Mouse (Mus musculus) Muller cell, postnatal 12 days (primary cell): ENCODE data around the gene Faim2.
A peak's percentile ranks its signal among the peaks of the same experiment; 100 is the strongest.

ENCODE experiments used
- DNase-seq: peaks from one replicate; pipeline ENCODE4 v3.0.0-alpha.2; 2015; ENCODE audit errors: inconsistent ontology term

Gene Faim2

GRCm38 (mm10) chr15:99509840-99510239, 18.1 kb downstream of the Faim2 start:
- DNase-seq: no peak

DNA sequence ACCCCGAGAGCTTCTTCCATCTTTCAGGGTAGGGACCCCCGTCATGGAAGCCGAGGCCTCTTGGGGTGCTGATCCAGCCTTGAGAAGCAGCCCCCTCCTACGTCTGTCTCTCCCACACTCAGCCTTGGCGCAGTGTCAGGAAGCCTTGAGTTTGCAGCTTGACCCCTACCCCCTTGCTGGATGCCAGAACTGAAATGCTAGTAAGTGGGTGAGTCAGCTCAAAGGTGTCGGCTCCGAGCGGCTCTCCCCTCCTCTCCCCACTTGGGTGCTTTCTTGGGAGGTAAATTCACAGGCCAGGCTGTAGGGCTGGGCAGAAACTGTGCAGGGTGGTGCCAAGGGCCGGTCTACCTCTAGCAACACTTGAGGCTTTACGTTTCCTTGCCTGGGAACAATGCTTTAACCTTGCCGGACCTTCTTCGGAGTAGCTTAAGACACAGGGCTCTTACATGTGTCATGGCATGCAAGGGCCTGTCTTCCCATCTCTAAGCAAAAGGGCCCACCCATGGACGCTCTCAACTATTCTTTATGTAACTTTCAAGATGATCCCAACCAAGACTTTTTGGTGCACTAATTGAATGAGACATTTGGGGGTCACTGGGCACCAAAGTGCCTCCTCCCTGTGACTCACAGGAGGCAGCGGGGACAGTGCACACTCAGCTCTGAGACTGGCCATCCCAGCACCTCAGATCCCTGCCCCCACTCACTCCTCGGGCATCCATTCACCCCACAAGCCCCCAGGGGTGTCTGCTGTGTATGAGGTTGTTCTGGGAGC, 22.5 kb downstream of the Faim2 start:
- peak; percentile 61 for DNase-seq

GRCm38 (mm10) chr15:99503256-99503655, 24.7 kb downstream of the Faim2 start:
- DNase-seq: no peak

- DNase-seq: no peak
Observed at GRCm38 (mm10) chr15:99502311-99502831, 25.6 kb downstream of the Faim2 start.

DNA sequence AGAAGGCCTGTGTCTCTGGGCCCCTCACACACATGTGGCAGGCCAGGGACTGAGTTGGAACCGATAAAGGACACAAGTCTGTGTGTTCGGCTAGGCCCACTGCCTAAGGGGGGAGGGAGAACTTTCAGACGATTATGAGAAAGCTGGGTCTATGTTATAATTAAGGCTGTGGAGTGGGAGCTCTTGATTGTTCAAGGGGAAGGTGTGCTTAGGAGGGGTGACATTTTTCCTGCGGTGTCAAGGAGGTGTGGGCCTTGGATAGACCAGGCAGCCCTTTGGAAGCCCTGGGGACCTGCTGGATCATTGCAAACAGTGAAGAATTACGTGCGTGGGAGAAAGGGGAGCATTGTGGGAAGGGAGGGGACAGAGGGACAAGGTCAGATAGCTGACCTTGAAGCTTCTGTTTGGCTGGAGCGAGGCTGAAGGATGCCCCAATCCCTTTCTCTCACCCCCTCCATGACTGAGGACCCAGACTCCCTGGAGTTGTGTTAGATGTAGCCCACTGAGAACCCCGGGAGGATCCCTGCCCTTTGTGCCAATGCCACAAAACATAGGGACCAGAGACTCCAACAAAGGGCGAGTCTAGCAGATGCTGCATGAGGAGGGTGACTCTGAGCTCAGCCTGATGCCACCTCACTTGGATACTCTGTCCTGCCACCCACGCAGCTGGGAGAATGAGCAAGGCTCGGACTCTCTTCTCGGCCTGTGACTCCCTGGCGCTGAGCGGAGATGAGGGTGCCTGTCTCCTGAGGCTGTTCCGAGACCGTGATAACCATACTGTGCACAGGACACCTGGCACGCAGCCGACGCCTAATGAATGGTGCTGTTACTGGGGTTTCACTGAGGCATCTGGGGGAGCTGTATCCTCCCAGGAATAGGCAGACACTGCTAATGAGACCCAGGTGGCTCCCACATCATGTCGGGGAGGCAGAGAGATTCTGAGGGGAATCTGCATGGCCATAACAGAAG, 26.4 kb downstream of the Faim2 start:
- DNase-seq: peak; percentile 27

GRCm38 (mm10) chr15:99500320-99500719, 27.6 kb downstream of the Faim2 start:
- DNase-seq: no peak

GRCm38 (mm10) chr15:99499726-99500125, 28.2 kb downstream of the Faim2 start:
- DNase-seq: no peak

GRCm38 (mm10) chr15:99498781-99499180, 29.2 kb downstream of the Faim2 start:
- no peak for DNase-seq

DNA sequence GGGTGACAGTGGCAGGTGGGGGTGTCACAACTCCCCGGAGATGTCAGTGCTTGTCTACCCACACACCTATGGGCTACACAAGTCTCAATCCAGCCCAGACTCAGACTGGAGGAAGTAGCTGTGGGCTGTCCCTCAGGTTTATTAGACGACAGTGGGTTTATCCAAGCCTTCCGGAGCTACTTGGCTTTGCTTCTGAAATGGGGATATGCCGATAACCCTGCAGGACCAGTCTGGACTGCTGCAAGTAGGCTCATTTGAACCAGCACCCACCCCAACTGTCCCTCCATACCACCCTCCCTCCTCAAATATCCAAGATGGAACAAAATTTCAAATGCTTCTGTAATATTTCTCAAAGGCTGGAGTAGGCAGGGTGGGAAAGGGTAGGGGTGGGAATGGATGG, 29.6 kb downstream of the Faim2 start:
- DNase-seq: no peak

GRCm38 (mm10) chr15:99497527-99498242, 30.3 kb downstream of the Faim2 start:
- DNase-seq: peak; percentile 89

DNA sequence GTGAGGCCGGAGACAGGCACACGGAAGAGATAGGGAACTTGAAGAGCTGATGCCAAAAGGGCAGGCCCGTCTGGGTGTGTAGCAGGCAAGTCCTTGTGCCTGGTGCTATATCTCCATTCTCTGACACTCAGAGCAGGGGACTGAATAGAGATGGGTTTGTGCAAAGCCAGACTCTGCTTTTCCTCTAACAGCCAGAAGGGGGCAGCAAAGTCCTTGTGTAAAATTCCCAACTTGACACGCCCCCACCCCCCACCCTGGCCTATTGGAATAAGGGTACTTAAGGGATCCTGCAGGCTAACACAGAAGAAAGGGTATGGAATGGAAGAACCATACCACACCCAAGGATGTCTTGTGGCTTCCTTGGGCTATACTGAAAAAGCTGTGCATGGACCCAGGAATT, 30.9 kb downstream of the Faim2 start:
- DNase-seq: peak; percentile 86

- DNase-seq: no peak
Observed at GRCm38 (mm10) chr15:99484745-99485144, 43.2 kb downstream of the Faim2 start.

DNA sequence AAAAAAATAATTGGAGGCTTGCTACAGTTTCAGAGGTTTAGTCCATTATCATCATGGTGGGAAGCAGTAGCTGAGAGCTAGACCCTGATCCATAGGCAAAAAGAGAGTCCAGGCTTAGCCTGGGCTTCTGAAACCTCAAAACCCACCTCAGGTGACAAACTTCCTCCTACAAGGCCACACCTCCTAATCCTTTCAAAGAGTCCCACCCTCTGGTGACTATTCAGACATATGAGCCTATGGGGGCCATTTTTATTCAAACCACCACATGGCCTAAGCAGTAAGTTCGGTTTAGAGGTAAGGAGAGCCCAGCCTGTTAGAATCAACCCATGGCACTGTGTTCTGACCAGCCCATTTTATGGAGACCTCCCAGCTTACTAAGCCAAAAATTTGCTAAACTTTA, 52.2 kb downstream of the Faim2 start:
- no peak for DNase-seq

DNA sequence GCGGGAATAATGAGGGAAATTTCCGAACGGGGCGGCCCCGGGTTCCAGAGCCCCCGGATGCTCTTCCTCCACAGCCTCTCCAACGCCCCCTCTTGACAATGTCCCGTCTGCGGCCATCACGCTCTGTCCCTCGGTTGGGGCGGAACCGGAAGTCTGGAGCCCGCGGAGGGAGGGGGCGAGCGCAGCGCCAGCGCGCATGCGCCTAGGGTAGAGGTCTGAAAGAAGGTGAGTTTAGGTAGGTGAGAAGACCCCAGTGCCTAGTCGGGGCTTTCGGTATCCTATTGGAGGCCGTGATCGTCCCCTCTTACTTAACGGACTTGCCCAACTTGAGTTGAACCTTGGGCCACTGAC, 53.4 kb downstream of the Faim2 start, which contains the start of gene Bcdin3d:
TSS of gene Bcdin3d (minus strand) at position 155 of the 351 bp plus-strand sequence.
- DNase-seq: peak; percentile 92

DNA sequence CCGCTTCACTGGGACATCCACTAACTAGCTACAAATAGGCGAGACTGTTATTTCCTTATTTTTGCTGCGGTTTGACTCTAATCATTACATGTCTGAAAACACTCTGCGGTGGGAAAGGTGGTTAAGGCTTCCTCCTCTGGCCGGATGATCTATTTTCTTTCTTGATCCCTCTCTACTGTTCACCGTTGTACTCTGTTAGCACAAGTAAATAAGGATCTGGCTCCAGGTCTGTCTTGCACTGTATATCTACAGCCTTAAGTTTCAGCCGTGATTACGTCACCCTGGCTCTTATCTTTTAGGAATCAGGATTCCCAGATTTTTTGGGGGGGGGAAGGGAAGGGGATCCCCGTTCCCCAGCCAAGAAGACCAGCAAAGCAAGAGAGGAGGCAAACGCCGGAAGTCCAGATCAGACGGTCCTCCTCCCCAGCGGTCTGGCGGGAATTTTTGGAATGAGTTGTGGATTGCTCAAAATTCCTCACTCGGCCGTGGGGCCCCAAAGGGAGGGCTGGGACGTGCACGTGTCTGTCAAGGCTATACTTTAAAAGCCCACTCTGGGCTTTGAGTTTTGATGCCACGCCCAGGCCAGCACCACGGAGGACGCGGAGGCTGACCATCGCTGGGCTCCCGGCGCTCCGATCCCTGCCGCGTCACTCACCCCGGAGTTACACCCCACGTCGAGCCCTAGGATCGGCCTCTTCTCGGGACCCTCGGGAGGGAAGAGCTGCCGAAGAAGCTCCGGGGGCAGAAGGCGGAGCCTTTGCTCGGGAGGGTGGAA, 54.0 kb downstream of the Faim2 start:
- DNase-seq: peak; percentile 91

DNA sequence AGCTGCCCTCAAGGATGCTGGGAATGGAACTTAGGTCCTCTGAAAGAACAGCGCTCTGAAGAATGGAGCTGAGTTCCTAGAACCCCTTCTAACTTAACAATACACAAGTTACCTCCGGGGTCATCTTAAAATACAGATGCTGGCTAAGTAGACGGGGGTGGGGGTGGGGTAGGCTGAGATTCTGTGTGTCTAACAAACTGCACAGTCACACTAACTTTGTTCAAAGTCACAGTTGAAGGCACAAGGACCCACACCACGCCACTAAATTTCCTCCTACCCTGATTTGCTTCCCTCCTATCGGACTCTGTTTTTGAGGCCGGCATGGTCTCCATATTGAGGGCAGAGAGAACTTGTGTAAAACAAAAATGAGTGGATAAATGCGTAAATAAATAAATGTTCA, 55.0 kb downstream of the Faim2 start:
- DNase-seq: no peak

GRCm38 (mm10) chr15:99471677-99472063, 56.3 kb downstream of the Faim2 start:
- DNase-seq: no peak

DNA sequence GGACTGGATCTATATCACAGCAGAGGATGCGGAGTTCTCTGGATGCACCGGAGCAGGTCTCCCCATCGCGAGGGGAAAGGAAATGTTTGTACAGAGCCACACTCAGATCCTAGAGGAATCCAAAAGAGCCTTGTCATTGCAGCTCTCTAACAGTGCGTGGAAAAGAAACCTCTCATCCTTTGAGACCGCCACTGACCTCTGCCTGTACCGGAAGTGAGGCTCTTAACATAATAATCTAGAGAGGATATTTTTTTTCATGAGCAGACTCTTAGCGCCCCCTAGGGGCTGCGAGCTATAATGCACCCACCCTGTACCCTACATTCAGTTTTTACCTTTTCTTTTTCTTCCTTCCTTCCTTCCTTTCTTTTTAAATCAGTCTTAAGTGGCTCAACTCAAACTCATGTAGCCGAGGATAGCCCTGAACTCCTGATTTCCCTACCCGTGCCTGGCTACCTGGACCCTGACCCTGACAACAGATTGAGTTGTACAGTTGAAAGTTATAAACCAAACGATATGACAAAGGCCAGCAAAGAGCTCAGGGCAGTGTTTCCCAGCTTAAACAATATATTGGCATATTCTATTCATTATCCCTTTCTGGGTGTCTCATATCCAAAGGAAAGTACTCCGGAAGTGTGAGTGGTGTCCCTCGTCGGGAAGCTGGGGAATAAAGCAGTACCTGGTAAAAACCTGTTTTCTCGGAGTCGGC, 56.8 kb downstream of the Faim2 start:
- DNase-seq: peak; percentile 27

GRCm38 (mm10) chr15:99470224-99470761, 57.7 kb downstream of the Faim2 start:
- DNase-seq: no peak

GRCm38 (mm10) chr15:99469736-99470135, 58.2 kb downstream of the Faim2 start:
- DNase-seq: no peak
